ENCODE assay signal across 10 mouse cellular contexts in genomic region chr5:49370543-49371076, GRCm38 (mm10).
DNase-seq lines count a peak whose midpoint lies in the region; ATAC-seq and TF ChIP-seq lines count a peak whose summit lies in the region.
"Had no signal": no experiment of that assay in that cellular context is flagged by ENCODE, and none has a peak within 500 bp of the region (broad histone marks: within the 10 kb centered on the region; RNA-seq: fewer than 3 reads in every experiment).

No protein-coding gene starts in this region.

- WGBS in heart, adult 2 months, result 43% methylated on average over 3 of the region's 3 CpGs
- WGBS in heart, embryonic 11.5 days (ENCODE audit: insufficient replicate concordance), result 39% methylated on average over 3 of the region's 3 CpGs
- WGBS in neural tube, embryonic 13.5 days, result 50% methylated on average over 3 of the region's 3 CpGs
- 53% methylated on average over 3 of the region's 3 CpGs for WGBS in forebrain, embryonic 12.5 days
- WGBS in stomach, postnatal 0 days, result 44% methylated on average over 3 of the region's 3 CpGs

- H3K27ac ChIP-seq in heart, adult 2 months, result no peak overlapping the region
- H3K27ac ChIP-seq in heart, embryonic 11.5 days (ENCODE audit: low read depth, low read length), result no peak overlapping the region
- no peak overlapping the region for H3K27ac ChIP-seq in neural tube, embryonic 13.5 days (replicated peaks)
- H3K27ac ChIP-seq in forebrain, embryonic 12.5 days, result no peak overlapping the region
- no peak overlapping the region for H3K27ac ChIP-seq in stomach, postnatal 0 days (replicated peaks)
- H3K27ac ChIP-seq: heart, embryonic 15.5 days; macrophage had no signal

- peak; percentile 74 for TF ChIP-seq CTCF in heart, adult 2 months (IDR thresholded peaks at IDR 0.05)
- TF ChIP-seq CTCF in stomach, postnatal 0 days (IDR thresholded peaks at IDR 0.05; ENCODE audit: low read depth), result peak; percentile 76

- ATAC-seq in heart, embryonic 11.5 days (replicated peaks; ENCODE audit: insufficient number of reproducible peaks, low FRiP score, low TSS enrichment), result no peak
- ATAC-seq in neural tube, embryonic 13.5 days (ENCODE audit: low read depth), result 0 out of 2 replicates have a peak, but pooled peaks have one; percentile 23
- ATAC-seq in forebrain, embryonic 12.5 days (ENCODE audit: low FRiP score), result peak; percentile 61; the same call in 1 of the 2 replicates
- no peak for ATAC-seq in stomach, postnatal 0 days (ENCODE audit: low FRiP score, low TSS enrichment)

- H3K79me2 ChIP-seq in heart, adult 2 months (replicated peaks; ENCODE audit: control insufficient read depth, insufficient read depth, low read length), result no peaks in the 10 kb centered on the region

- H3K9ac ChIP-seq in heart, adult 2 months (ENCODE audit: low read depth, low read length), result no peak overlapping the region
- H3K9ac ChIP-seq in heart, embryonic 11.5 days (ENCODE audit: low read depth, low read length), result no peak overlapping the region
- H3K9ac ChIP-seq in neural tube, embryonic 13.5 days, result no peak overlapping the region
- H3K9ac ChIP-seq in forebrain, embryonic 12.5 days, result no peak overlapping the region
- no peak overlapping the region for H3K9ac ChIP-seq in stomach, postnatal 0 days (ENCODE audit: low read length)
- H3K9ac ChIP-seq: heart, embryonic 15.5 days had no signal

- H3K27me3 ChIP-seq in heart, adult 2 months (ENCODE audit: control insufficient read depth, insufficient read depth, low read length), result no peaks in the 10 kb centered on the region
- H3K27me3 ChIP-seq in heart, embryonic 11.5 days (ENCODE audit: control insufficient read depth, insufficient read depth, low read length), result no peaks in the 10 kb centered on the region
- no peaks in the 10 kb centered on the region for H3K27me3 ChIP-seq in neural tube, embryonic 13.5 days
- H3K27me3 ChIP-seq in forebrain, embryonic 12.5 days, result no peaks in the 10 kb centered on the region
- no peaks in the 10 kb centered on the region for H3K27me3 ChIP-seq in stomach, postnatal 0 days (ENCODE audit: control insufficient read depth, insufficient read depth, low read length)
- H3K27me3 ChIP-seq: heart, embryonic 15.5 days had no signal

- TF ChIP-seq POLR2A in heart, adult 2 months (IDR thresholded peaks at IDR 0.05; ENCODE audit: insufficient read depth, low read depth, low read length), result no peak

- no peaks in the 10 kb centered on the region for H3K4me1 ChIP-seq in heart, adult 2 months (ENCODE audit: control insufficient read depth, insufficient read depth, low read length)
- H3K4me1 ChIP-seq in heart, embryonic 11.5 days (ENCODE audit: control insufficient read depth, insufficient read depth, low read length), result no peaks in the 10 kb centered on the region
- H3K4me1 ChIP-seq in neural tube, embryonic 13.5 days (replicated peaks), result no peaks in the 10 kb centered on the region
- no peaks in the 10 kb centered on the region for H3K4me1 ChIP-seq in forebrain, embryonic 12.5 days
- no peaks in the 10 kb centered on the region for H3K4me1 ChIP-seq in stomach, postnatal 0 days (replicated peaks; ENCODE audit: control insufficient read depth, insufficient read depth)
- H3K4me1 ChIP-seq: heart, embryonic 15.5 days had no signal

- TF ChIP-seq EP300 in heart, adult 2 months (IDR thresholded peaks at IDR 0.05; ENCODE audit: insufficient read depth, low read depth, low read length), result no peak
- no peak for TF ChIP-seq EP300 in stomach, postnatal 0 days (optimal IDR thresholded peaks at IDR 0.05)

- DNase-seq in heart, adult 2 months, result no peak
- no peak for DNase-seq in neural tube, embryonic 10.5 days (ENCODE audit: extremely low spot score, low spot score)
- DNase-seq in stomach, postnatal 0 days (ENCODE audit: low spot score), result no peak
- no peak for DNase-seq in spleen, postnatal 10 days (ENCODE audit: low spot score in 2 of 2)
- no peak for DNase-seq in kidney, postnatal 10 days

- no peaks in the 10 kb centered on the region for H3K9me3 ChIP-seq in heart, embryonic 11.5 days (replicated peaks; ENCODE audit: control insufficient read depth, low read length)
- no peaks in the 10 kb centered on the region for H3K9me3 ChIP-seq in neural tube, embryonic 13.5 days
- H3K9me3 ChIP-seq in forebrain, embryonic 12.5 days, result no peaks in the 10 kb centered on the region
- no peaks in the 10 kb centered on the region for H3K9me3 ChIP-seq in stomach, postnatal 0 days (ENCODE audit: control insufficient read depth, low read length)
- H3K9me3 ChIP-seq: heart, embryonic 15.5 days had no signal

- intact Hi-C loops in heart, adult 2 months (cut with DNase I), result no loop called here

- no peaks in the 10 kb centered on the region for H3K36me3 ChIP-seq in heart, adult 2 months (ENCODE audit: control insufficient read depth, insufficient read depth, low read length)
- H3K36me3 ChIP-seq in heart, embryonic 11.5 days (ENCODE audit: control insufficient read depth, insufficient read depth, low read length), result no peaks in the 10 kb centered on the region
- no peaks in the 10 kb centered on the region for H3K36me3 ChIP-seq in neural tube, embryonic 13.5 days
- no peaks in the 10 kb centered on the region for H3K36me3 ChIP-seq in forebrain, embryonic 12.5 days (replicated peaks)
- no peaks in the 10 kb centered on the region for H3K36me3 ChIP-seq in stomach, postnatal 0 days (ENCODE audit: control insufficient read depth, insufficient read depth, low read length)
- H3K36me3 ChIP-seq: heart, embryonic 15.5 days had no signal

- no peak overlapping the region for H3K4me2 ChIP-seq in heart, embryonic 11.5 days
- H3K4me2 ChIP-seq in neural tube, embryonic 13.5 days, result no peak overlapping the region
- H3K4me2 ChIP-seq in forebrain, embryonic 12.5 days, result no peak overlapping the region
- H3K4me2 ChIP-seq in stomach, postnatal 0 days (replicated peaks; ENCODE audit: low read depth), result no peak overlapping the region
- H3K4me2 ChIP-seq: heart, embryonic 15.5 days had no signal

- no peak overlapping the region for H3K4me3 ChIP-seq in heart, adult 2 months
- no peak overlapping the region for H3K4me3 ChIP-seq in heart, embryonic 11.5 days (ENCODE audit: low read depth, low read length)
- no peak overlapping the region for H3K4me3 ChIP-seq in neural tube, embryonic 13.5 days
- H3K4me3 ChIP-seq in forebrain, embryonic 12.5 days (replicated peaks), result no peak overlapping the region
- no peak overlapping the region for H3K4me3 ChIP-seq in stomach, postnatal 0 days (ENCODE audit: low read depth, low read length)
- H3K4me3 ChIP-seq: heart, embryonic 15.5 days had no signal

Comparison
In these comparisons a context has a peak if more than half of its experiments do, and no peak if none do; other contexts are left out.
1. ATAC-seq: peak in neural tube, embryonic 13.5 days (single experiment) and forebrain, embryonic 12.5 days (single experiment); none in heart, embryonic 11.5 days (single experiment) and stomach, postnatal 0 days (single experiment).